In the genomic region with DNA sequence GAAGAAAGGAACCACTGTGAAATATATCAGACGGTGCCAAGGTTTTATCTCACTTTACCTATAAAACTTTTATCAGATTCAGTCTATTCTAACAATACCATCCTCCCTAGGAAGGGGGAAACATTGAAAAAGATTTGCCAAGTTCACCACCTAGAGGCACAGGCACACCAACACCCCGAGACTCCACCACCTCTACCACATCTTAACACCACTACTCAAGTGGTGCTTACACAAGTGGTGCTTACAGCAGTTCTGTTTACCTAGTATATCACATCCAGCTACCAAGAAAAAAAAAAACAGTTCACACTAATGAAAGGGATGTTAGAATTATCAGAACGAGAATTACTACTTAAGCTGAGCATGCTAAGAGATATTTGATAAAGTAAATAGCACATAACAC, we compare ENCODE assay signal across 24 mouse cellular contexts.
"Had no signal": no experiment of that assay in that cellular context is flagged by ENCODE, and none has a peak within 500 bp of the region (broad histone marks: within the 10 kb centered on the region; RNA-seq: fewer than 3 reads in every experiment).

No protein-coding gene starts in this region.

- H3K36me3 ChIP-seq: heart, embryonic 13.5 days; heart, embryonic 15.5 days; hindbrain, embryonic 13.5 days; hindbrain, embryonic 15.5 days; kidney, embryonic 15.5 days; limb, embryonic 13.5 days; limb, embryonic 15.5 days had no signal

- DNase-seq: gastrocnemius, postnatal 14 days; gastrocnemius, postnatal 36 days; heart, adult 2 months; heart, postnatal 14 days; heart, postnatal 36 days; kidney, adult 11 months; kidney, adult 2 months; kidney, adult 9 months; kidney, postnatal 14 days; kidney, postnatal 36 days; layer of hippocampus, adult 9-11 months; layer of hippocampus, postnatal 36 days; left cerebral cortex, postnatal 4 days had no signal

- H3K9me3 ChIP-seq: heart, embryonic 13.5 days; heart, embryonic 15.5 days; hindbrain, embryonic 13.5 days; hindbrain, embryonic 15.5 days; kidney, embryonic 15.5 days; limb, embryonic 13.5 days; limb, embryonic 15.5 days had no signal

- H3K9ac ChIP-seq: heart, embryonic 13.5 days; heart, embryonic 15.5 days; hindbrain, embryonic 13.5 days; hindbrain, embryonic 15.5 days; kidney, embryonic 15.5 days; limb, embryonic 13.5 days; limb, embryonic 15.5 days had no signal

- H3K27me3 ChIP-seq: heart, embryonic 13.5 days; heart, embryonic 15.5 days; hindbrain, embryonic 13.5 days; hindbrain, embryonic 15.5 days; kidney, embryonic 15.5 days; limb, embryonic 13.5 days; limb, embryonic 15.5 days had no signal

- H3K27ac ChIP-seq: heart, adult 2 months; heart, embryonic 15.5 days; hindbrain, embryonic 13.5 days; hindbrain, embryonic 15.5 days; hindbrain, postnatal 0 days; kidney, embryonic 15.5 days; kidney, postnatal 0 days; limb, embryonic 13.5 days; limb, embryonic 15.5 days had no signal

- ATAC-seq: hindbrain, postnatal 0 days; intestine, embryonic 16.5 days had no signal

- H3K4me2 ChIP-seq: heart, embryonic 11.5 days; heart, embryonic 13.5 days; heart, embryonic 15.5 days; hindbrain, embryonic 13.5 days; hindbrain, embryonic 15.5 days; kidney, embryonic 15.5 days; limb, embryonic 13.5 days; limb, embryonic 15.5 days had no signal

- H3K4me1 ChIP-seq: hindbrain, embryonic 13.5 days; hindbrain, embryonic 15.5 days; kidney, embryonic 15.5 days had no signal

- H3K4me3 ChIP-seq: heart, adult 2 months; heart, embryonic 13.5 days; heart, embryonic 15.5 days; hindbrain, embryonic 13.5 days; hindbrain, embryonic 15.5 days; kidney, embryonic 15.5 days; limb, embryonic 13.5 days; limb, embryonic 15.5 days had no signal
